Mouse (Mus musculus): ENCODE data around the gene Zbp1. TPM values are rescaled to one million over a fixed set of nuclear protein-coding genes. Genes with fewer than 3 reads are reported as not detected.
A peak's percentile ranks its signal among the peaks of the same experiment; 100 is the strongest.

The Zbp1 gene
- polyA plus RNA-seq, 1 experiment from 2014 or later: 14.0 TPM

DNA sequence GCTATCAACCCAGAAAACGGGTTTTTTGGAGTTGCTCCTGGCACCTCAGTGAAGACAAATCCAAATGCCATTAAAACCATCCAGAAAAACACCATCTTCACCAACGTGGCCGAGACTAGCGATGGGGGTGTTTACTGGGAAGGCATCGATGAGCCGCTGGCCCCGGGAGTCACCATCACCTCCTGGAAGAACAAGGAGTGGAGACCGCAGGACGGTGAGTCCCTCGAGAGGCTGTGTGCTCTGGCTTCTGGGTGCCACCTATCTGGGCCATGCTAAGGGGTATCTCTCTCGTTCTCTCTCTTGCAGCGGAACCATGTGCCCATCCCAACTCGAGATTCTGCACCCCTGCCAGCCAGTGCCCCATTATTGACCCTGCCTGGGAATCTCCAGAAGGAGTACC, 61.8 kb downstream of the Zbp1 start:
- Histone ChIP-seq H3K4me2 (replicated peaks; ENCODE audit: low read depth) (peak overlapping the region; percentile 57), H3K4me1 (replicated peaks; ENCODE audit: control insufficient read depth, insufficient read depth, low read length) (peaks cover 2% of the 10 kb centered on the region; the same call in 1 of the 2 replicates), H3K9me3 (ENCODE audit: control insufficient read depth) (no peaks in the 10 kb centered on the region), H3K36me3 (ENCODE audit: control insufficient read depth, insufficient read depth) (peaks cover 26% of the 10 kb centered on the region; the same call in 1 of the 2 replicates), H3K9ac (ENCODE audit: low read depth, low read length) (peak overlapping the region; percentile 27), H3K27ac (ENCODE audit: low read depth, low read length) (peak overlapping the region; percentile 60), H3K4me3 (ENCODE audit: low read depth, low read length) (no peak overlapping the region), H3K27me3 (replicated peaks; ENCODE audit: control insufficient read depth, insufficient read depth, low read length) (no peaks in the 10 kb centered on the region)
- no peak for TF ChIP-seq CTCF (IDR thresholded peaks at IDR 0.05; ENCODE audit: low read depth)
- ATAC-seq: no peak
- 85% methylated on average over 13 of the region's 13 CpGs for WGBS

Other genes with a start within 250 kb of the Zbp1 start
- 0.04 TPM in 1 of 2 replicates, not detected in the other for gene Spo11, start 241.2 kb downstream of the Zbp1 start, polyA plus RNA-seq (2015; fragmentation: Nextera tagmentation; extraction: Ambion mirVana)
- 62.8 and 63.5 TPM in 2 replicates for gene Rae1, start 218.8 kb downstream of the Zbp1 start, polyA plus RNA-seq (2015; fragmentation: Nextera tagmentation; extraction: Ambion mirVana)
- 39.0 and 39.8 TPM in 2 replicates for gene Rbm38, start 198.4 kb downstream of the Zbp1 start, polyA plus RNA-seq (2015; fragmentation: Nextera tagmentation; extraction: Ambion mirVana)
- gene Ctcfl, start 99.4 kb downstream of the Zbp1 start, polyA plus RNA-seq (2015; fragmentation: Nextera tagmentation; extraction: Ambion mirVana): 0.82 and 1.0 TPM in 2 replicates
- 249 and 336 TPM in 2 replicates for gene Pck1, start 65.9 kb downstream of the Zbp1 start, polyA plus RNA-seq (2015; fragmentation: Nextera tagmentation; extraction: Ambion mirVana)
- 5.9 and 6.4 TPM in 2 replicates for gene Pmepa1, start 57.6 kb upstream of the Zbp1 start, polyA plus RNA-seq (2015; fragmentation: Nextera tagmentation; extraction: Ambion mirVana)

Measured in intestine, postnatal 0 days (tissue).